Comparison of ENCODE assay signal across 22 mouse cellular contexts in genomic region chr1:24740903-24741302, GRCm38 (mm10).
DNase-seq lines count a peak whose midpoint lies in the region; ATAC-seq and TF ChIP-seq lines count a peak whose summit lies in the region.
"Had no signal": no experiment of that assay in that cellular context is flagged by ENCODE, and none has a peak within 500 bp of the region (broad histone marks: within the 10 kb centered on the region; RNA-seq: fewer than 3 reads in every experiment).

No protein-coding gene starts in this region.

- H3K27ac ChIP-seq in forebrain, embryonic 13.5 days, result no peak overlapping the region
- H3K27ac ChIP-seq in forebrain, embryonic 15.5 days (replicated peaks), result no peak overlapping the region
- no peak overlapping the region for H3K27ac ChIP-seq in midbrain, embryonic 11.5 days (ENCODE audit: low read depth, low read length)
- H3K27ac ChIP-seq in midbrain, embryonic 16.5 days (ENCODE audit: low read length), result no peak overlapping the region
- H3K27ac ChIP-seq in neural tube, embryonic 11.5 days (ENCODE audit: low read depth, low read length), result no peak overlapping the region
- no peak overlapping the region for H3K27ac ChIP-seq in left cerebral cortex, adult 2 months
- H3K27ac ChIP-seq: heart, embryonic 15.5 days; hindbrain, embryonic 15.5 days had no signal

- DNase-seq in midbrain, embryonic 11.5 days (ENCODE audit: low spot score, missing footprints), result peak; percentile 74
- DNase-seq in neural tube, embryonic 11.5 days (ENCODE audit: low spot score), result no peak
- DNase-seq in neural tube, embryonic 10.5 days (ENCODE audit: extremely low spot score, low spot score), result no peak
- peak; percentile 27 for DNase-seq in R1 (ENCODE audit: low read depth, low spot score)
- DNase-seq in left cerebral cortex, adult 2 months (ENCODE audit: extremely low spot score in 1 of 2, low spot score in 2 of 2), result no peak
- DNase-seq: adrenal gland, postnatal 10 days; adrenal gland, postnatal 36 days; cerebellum, adult 18-20 months; cerebellum, adult 9-10 months; cerebellum, postnatal 14 days; gastrocnemius, postnatal 25 days; heart, adult 18-20 months; heart, postnatal 10 days; heart, postnatal 36 days had no signal

- ATAC-seq in forebrain, embryonic 13.5 days, result peak; percentile 74; the same call in 1 of the 2 replicates
- no peak; the same call in 1 of the 2 replicates for ATAC-seq in forebrain, embryonic 15.5 days (replicated peaks)
- ATAC-seq in midbrain, embryonic 11.5 days (ENCODE audit: low FRiP score), result peak; percentile 73; the same call in 1 of the 2 replicates
- ATAC-seq in midbrain, embryonic 16.5 days, result no peak
- peak; percentile 50; the same call in 1 of the 2 replicates for ATAC-seq in neural tube, embryonic 11.5 days (ENCODE audit: insufficient read depth, low FRiP score, low TSS enrichment)
- ATAC-seq: CD4-positive, CD25-positive, alpha-beta regulatory T cell, adult 4 months had no signal

- no peak overlapping the region for H3K4me3 ChIP-seq in forebrain, embryonic 13.5 days
- H3K4me3 ChIP-seq in forebrain, embryonic 15.5 days, result no peak overlapping the region
- H3K4me3 ChIP-seq in midbrain, embryonic 11.5 days (ENCODE audit: low read depth, low read length), result no peak overlapping the region
- no peak overlapping the region for H3K4me3 ChIP-seq in midbrain, embryonic 16.5 days (ENCODE audit: low read depth, low read length)
- no peak overlapping the region for H3K4me3 ChIP-seq in neural tube, embryonic 11.5 days (ENCODE audit: low read depth, low read length)
- H3K4me3 ChIP-seq in left cerebral cortex, adult 2 months, result no peak overlapping the region
- H3K4me3 ChIP-seq: heart, embryonic 12.5 days; heart, embryonic 15.5 days; hindbrain, embryonic 10.5 days; hindbrain, embryonic 15.5 days had no signal

- no peaks in the 10 kb centered on the region for H3K36me3 ChIP-seq in forebrain, embryonic 13.5 days (ENCODE audit: poor library complexity, severe bottlenecking)
- no peaks in the 10 kb centered on the region for H3K36me3 ChIP-seq in forebrain, embryonic 15.5 days
- H3K36me3 ChIP-seq in midbrain, embryonic 11.5 days (ENCODE audit: control insufficient read depth, insufficient read depth, low read length), result no peaks in the 10 kb centered on the region
- H3K36me3 ChIP-seq in midbrain, embryonic 16.5 days (ENCODE audit: control insufficient read depth, insufficient read depth, low read length), result peaks cover 2% of the 10 kb centered on the region; the same call in 1 of the 2 replicates
- H3K36me3 ChIP-seq in neural tube, embryonic 11.5 days (ENCODE audit: control insufficient read depth, insufficient read depth, low read length), result no peaks in the 10 kb centered on the region
- H3K36me3 ChIP-seq: heart, embryonic 15.5 days had no signal

- H3K9ac ChIP-seq in forebrain, embryonic 13.5 days, result no peak overlapping the region
- H3K9ac ChIP-seq in forebrain, embryonic 15.5 days (replicated peaks), result no peak overlapping the region
- H3K9ac ChIP-seq in midbrain, embryonic 11.5 days (ENCODE audit: low read length), result no peak overlapping the region
- no peak overlapping the region for H3K9ac ChIP-seq in midbrain, embryonic 16.5 days (ENCODE audit: low read depth, low read length)
- no peak overlapping the region for H3K9ac ChIP-seq in neural tube, embryonic 11.5 days (ENCODE audit: low read length)
- H3K9ac ChIP-seq: heart, embryonic 12.5 days; heart, embryonic 15.5 days; hindbrain, embryonic 15.5 days had no signal

- 71% methylated on average over 3 of the region's 3 CpGs for WGBS in forebrain, embryonic 13.5 days
- 66% methylated on average over 3 of the region's 3 CpGs for WGBS in forebrain, embryonic 15.5 days
- WGBS in midbrain, embryonic 11.5 days, result 78% methylated on average over 3 of the region's 3 CpGs
- WGBS in midbrain, embryonic 16.5 days, result 83% methylated on average over 3 of the region's 3 CpGs
- WGBS in neural tube, embryonic 11.5 days, result 82% methylated on average over 3 of the region's 3 CpGs

- TF ChIP-seq CTCF in left cerebral cortex, adult 2 months (IDR thresholded peaks at IDR 0.05), result no peak

- no peaks in the 10 kb centered on the region for H3K27me3 ChIP-seq in forebrain, embryonic 13.5 days
- H3K27me3 ChIP-seq in forebrain, embryonic 15.5 days, result no peaks in the 10 kb centered on the region
- no peaks in the 10 kb centered on the region for H3K27me3 ChIP-seq in midbrain, embryonic 11.5 days (ENCODE audit: control insufficient read depth, insufficient read depth, low read length)
- H3K27me3 ChIP-seq in midbrain, embryonic 16.5 days (ENCODE audit: control insufficient read depth, insufficient read depth, low read depth, low read length), result no peaks in the 10 kb centered on the region
- no peaks in the 10 kb centered on the region for H3K27me3 ChIP-seq in neural tube, embryonic 11.5 days (ENCODE audit: control insufficient read depth, insufficient read depth, low read length)
- H3K27me3 ChIP-seq: heart, embryonic 12.5 days; heart, embryonic 15.5 days; hindbrain, embryonic 15.5 days had no signal

- no peaks in the 10 kb centered on the region for H3K9me3 ChIP-seq in forebrain, embryonic 13.5 days (replicated peaks)
- no peaks in the 10 kb centered on the region for H3K9me3 ChIP-seq in forebrain, embryonic 15.5 days
- no peaks in the 10 kb centered on the region for H3K9me3 ChIP-seq in midbrain, embryonic 11.5 days (ENCODE audit: control insufficient read depth, low read length)
- no peaks in the 10 kb centered on the region for H3K9me3 ChIP-seq in midbrain, embryonic 16.5 days (replicated peaks; ENCODE audit: control insufficient read depth, low read length, poor library complexity, severe bottlenecking)
- no peaks in the 10 kb centered on the region for H3K9me3 ChIP-seq in neural tube, embryonic 11.5 days (ENCODE audit: control insufficient read depth, low read length)
- H3K9me3 ChIP-seq: heart, embryonic 12.5 days; heart, embryonic 15.5 days; hindbrain, embryonic 10.5 days; hindbrain, embryonic 15.5 days had no signal

- intact Hi-C loops in left cerebral cortex, adult 2 months (cut with DNase I), result no loop called here

- no peak overlapping the region for H3K4me2 ChIP-seq in forebrain, embryonic 13.5 days
- no peak overlapping the region for H3K4me2 ChIP-seq in forebrain, embryonic 15.5 days (replicated peaks)
- H3K4me2 ChIP-seq in midbrain, embryonic 11.5 days, result no peak overlapping the region
- no peak overlapping the region for H3K4me2 ChIP-seq in midbrain, embryonic 16.5 days (ENCODE audit: low read length)
- no peak overlapping the region for H3K4me2 ChIP-seq in neural tube, embryonic 11.5 days (ENCODE audit: low read depth)
- H3K4me2 ChIP-seq: heart, embryonic 12.5 days; heart, embryonic 15.5 days; hindbrain, embryonic 15.5 days had no signal

- no peaks in the 10 kb centered on the region for H3K4me1 ChIP-seq in forebrain, embryonic 13.5 days
- no peaks in the 10 kb centered on the region for H3K4me1 ChIP-seq in forebrain, embryonic 15.5 days
- H3K4me1 ChIP-seq in midbrain, embryonic 11.5 days (ENCODE audit: control insufficient read depth, insufficient read depth, low read length), result no peaks in the 10 kb centered on the region
- 0 out of 2 replicates have a peak, but pooled peaks cover 3% of the 10 kb centered on the region for H3K4me1 ChIP-seq in midbrain, embryonic 16.5 days (ENCODE audit: control insufficient read depth, insufficient read depth, low read length)
- H3K4me1 ChIP-seq in neural tube, embryonic 11.5 days (ENCODE audit: control insufficient read depth, insufficient read depth, low read length), result no peaks in the 10 kb centered on the region
- H3K4me1 ChIP-seq: heart, embryonic 12.5 days; heart, embryonic 15.5 days; hindbrain, embryonic 15.5 days had no signal

Comparison
In these comparisons a context has a peak if more than half of its experiments do, and no peak if none do; other contexts are left out.
1. ATAC-seq: peak in forebrain, embryonic 13.5 days (single experiment), midbrain, embryonic 11.5 days (single experiment) and neural tube, embryonic 11.5 days (single experiment); none in forebrain, embryonic 15.5 days (single experiment) and midbrain, embryonic 16.5 days (single experiment).
2. DNase-seq: peak in midbrain, embryonic 11.5 days (single experiment) and R1 (single experiment); none in neural tube, embryonic 11.5 days (single experiment), neural tube, embryonic 10.5 days (single experiment) and left cerebral cortex, adult 2 months (0 of 2).